Mouse (Mus musculus) brain, embryonic 14.5 days (tissue): ENCODE results near the gene Rflnb.

Source experiments
- CTCF ChIP-seq: fragments of 200-500 bp; IDR thresholded peaks from 2 replicates; pipeline ENCODE4 v1.5.1; 2012; ENCODE audit warnings: inconsistent platforms, mild to moderate bottlenecking, moderate library complexity, borderline replicate concordance; ENCODE audit not compliant: insufficient read depth, insufficient read length; ENCODE audit errors: extremely low read depth
- POLR2A ChIP-seq: fragments of 200-500 bp; IDR thresholded peaks from 2 replicates; pipeline ENCODE4 v1.6.1; 2012; ENCODE audit warnings: mild to moderate bottlenecking, inconsistent platforms, borderline replicate concordance; ENCODE audit not compliant: poor library complexity, insufficient read depth, insufficient read length, severe bottlenecking; ENCODE audit errors: extremely low read depth

GRCm38 (mm10) chr11:76069816-76070215, 42.2 kb upstream of the Rflnb start:
- TF ChIP-seq POLR2A (no peak), CTCF (no peak)
